Mouse (Mus musculus): ENCODE data around the gene Pcsk5. TPM values are rescaled to one million over a fixed set of nuclear protein-coding genes. Genes with fewer than 3 reads are reported as not detected.

Gene Pcsk5
- polyA plus RNA-seq, 1 experiment, result 32.8 TPM

DNA sequence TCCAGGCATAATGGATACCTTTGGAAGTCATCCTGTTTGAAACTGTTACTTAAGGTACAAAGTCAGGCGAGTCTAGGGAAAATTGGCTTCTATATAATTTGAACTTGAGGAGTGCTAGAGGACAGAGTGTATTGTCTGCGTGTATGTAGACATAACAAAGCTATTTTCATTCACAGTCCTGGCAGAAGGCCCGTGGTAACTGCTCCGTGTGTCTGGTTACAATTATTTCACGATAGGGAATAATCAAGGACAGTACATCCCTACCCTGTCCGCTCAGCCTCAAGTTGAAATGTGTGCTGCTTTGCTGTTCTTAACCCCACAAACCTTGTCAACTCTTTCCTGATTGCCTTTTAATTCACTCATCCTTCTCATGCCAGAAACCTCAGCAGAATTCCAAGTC lies 201.4 kb downstream of the Pcsk5 start:
- Histone ChIP-seq H3K27me3 (ENCODE audit: control insufficient read depth, insufficient read depth, low read length) (no peaks in the 10 kb centered on the region), H3K27ac (ENCODE audit: insufficient read depth, low read depth, low read length) (no peak overlapping the region), H3K36me3 (ENCODE audit: control insufficient read depth, insufficient read depth, low read length) (peaks cover 32% of the 10 kb centered on the region), H3K4me1 (ENCODE audit: control insufficient read depth, insufficient read depth, insufficient read length, low read length) (no peaks in the 10 kb centered on the region), H3K4me3 (ENCODE audit: low read depth, low read length) (no peak overlapping the region)
- WGBS, result 76% methylated on average over 6 of the region's 6 CpGs
- TF ChIP-seq CTCF (IDR thresholded peaks at IDR 0.05; ENCODE audit: extremely low read depth, insufficient read length, insufficient replicate concordance, low read depth, low read length) (no peak), POLR2A (IDR thresholded peaks at IDR 0.05; ENCODE audit: low read depth, low read length) (no peak)

DNA sequence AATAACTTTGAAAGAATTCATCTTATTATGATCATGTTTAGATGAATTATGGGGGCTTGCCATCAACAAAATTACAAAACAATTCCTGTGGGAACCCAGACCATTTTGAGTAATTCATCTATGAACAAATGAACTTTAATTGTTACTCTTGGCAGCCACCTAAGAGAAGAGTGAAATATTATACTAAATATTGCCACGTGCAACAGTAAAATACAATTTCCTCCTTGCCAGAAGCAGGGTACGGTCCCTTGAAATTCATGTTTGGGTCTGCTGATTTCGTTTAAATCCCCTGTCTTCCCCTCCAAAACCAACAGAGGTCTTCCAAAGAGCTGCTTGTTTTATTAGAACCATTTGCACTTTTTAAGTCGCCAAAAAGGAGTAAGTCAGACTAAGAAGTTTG lies 221.8 kb downstream of the Pcsk5 start:
- Histone ChIP-seq H3K27me3 (ENCODE audit: control insufficient read depth, insufficient read depth, low read length) (no peaks in the 10 kb centered on the region), H3K27ac (ENCODE audit: insufficient read depth, low read depth, low read length) (no peak overlapping the region), H3K4me1 (ENCODE audit: control insufficient read depth, insufficient read depth, insufficient read length, low read length) (no peaks in the 10 kb centered on the region), H3K4me3 (ENCODE audit: low read depth, low read length) (no peak overlapping the region), H3K36me3 (ENCODE audit: control insufficient read depth, insufficient read depth, low read length) (peaks cover 15% of the 10 kb centered on the region)
- TF ChIP-seq CTCF (IDR thresholded peaks at IDR 0.05; ENCODE audit: extremely low read depth, insufficient read length, insufficient replicate concordance, low read depth, low read length) (no peak), POLR2A (IDR thresholded peaks at IDR 0.05; ENCODE audit: low read depth, low read length) (no peak)
- 75% methylated on average over 4 of the region's 4 CpGs for WGBS

DNA sequence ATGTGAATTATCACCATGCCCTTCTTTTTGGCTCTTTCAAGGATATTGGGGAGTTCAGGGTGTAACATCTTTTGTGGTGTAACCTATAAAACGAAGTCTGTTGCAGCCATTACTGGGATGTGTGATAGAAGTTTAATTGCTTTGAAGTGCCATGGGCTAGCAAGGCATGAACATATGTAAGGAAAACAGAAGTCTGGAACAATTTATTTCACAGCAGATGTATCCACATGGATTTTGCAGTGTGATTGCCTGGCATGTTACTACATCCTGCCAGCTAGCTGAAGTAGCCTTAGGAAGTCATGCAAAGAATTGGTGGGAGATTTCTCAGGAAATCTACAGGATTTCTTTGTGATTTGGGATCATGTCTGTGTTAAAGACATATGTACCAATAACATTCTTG lies 230.9 kb downstream of the Pcsk5 start:
- peaks cover 10% of the 10 kb centered on the region; the same call in 1 of the 2 replicates for H3K36me3 ChIP-seq (ENCODE audit: control insufficient read depth, insufficient read depth, low read length)
- 79% methylated on average over 1 of the region's 1 CpGs for WGBS
- TF ChIP-seq CTCF (IDR thresholded peaks at IDR 0.05; ENCODE audit: extremely low read depth, insufficient read length, insufficient replicate concordance, low read depth, low read length) (no peak), POLR2A (IDR thresholded peaks at IDR 0.05; ENCODE audit: low read depth, low read length) (no peak)
- no peaks in the 10 kb centered on the region for H3K27me3 ChIP-seq (ENCODE audit: control insufficient read depth, insufficient read depth, low read length)
- no peak overlapping the region for H3K4me3 ChIP-seq (ENCODE audit: low read depth, low read length)
- H3K4me1 ChIP-seq (ENCODE audit: control insufficient read depth, insufficient read depth, insufficient read length, low read length), result no peaks in the 10 kb centered on the region
- H3K27ac ChIP-seq (ENCODE audit: insufficient read depth, low read depth, low read length), result no peak overlapping the region

DNA sequence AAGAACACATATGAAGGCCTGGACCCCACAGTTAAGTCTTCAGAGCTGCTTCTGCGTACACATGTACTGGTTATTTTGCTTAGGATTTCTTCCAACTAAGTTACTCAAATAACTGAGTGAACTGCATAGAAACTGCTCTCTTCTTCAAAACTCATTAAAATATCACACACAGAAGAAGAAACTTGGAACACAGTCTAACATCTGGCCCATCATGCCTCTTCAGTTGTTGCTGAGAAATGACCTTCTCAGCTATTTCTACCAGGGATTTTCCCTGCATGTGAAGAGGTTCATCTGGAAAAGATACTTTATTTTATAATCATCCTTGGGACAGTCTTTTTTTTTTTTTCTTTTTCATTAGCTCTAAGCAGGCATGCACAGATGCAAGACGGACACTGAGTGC lies 231.3 kb downstream of the Pcsk5 start:
- WGBS, result 82% methylated on average over 2 of the region's 2 CpGs
- Histone ChIP-seq H3K27me3 (ENCODE audit: control insufficient read depth, insufficient read depth, low read length) (no peaks in the 10 kb centered on the region), H3K27ac (ENCODE audit: insufficient read depth, low read depth, low read length) (no peak overlapping the region), H3K4me1 (ENCODE audit: control insufficient read depth, insufficient read depth, insufficient read length, low read length) (no peaks in the 10 kb centered on the region), H3K36me3 (ENCODE audit: control insufficient read depth, insufficient read depth, low read length) (peaks cover 10% of the 10 kb centered on the region; the same call in 1 of the 2 replicates), H3K4me3 (ENCODE audit: low read depth, low read length) (no peak overlapping the region)
- TF ChIP-seq CTCF (IDR thresholded peaks at IDR 0.05; ENCODE audit: extremely low read depth, insufficient read length, insufficient replicate concordance, low read depth, low read length), result no peak
- TF ChIP-seq POLR2A (IDR thresholded peaks at IDR 0.05; ENCODE audit: low read depth, low read length), result no peak

DNA sequence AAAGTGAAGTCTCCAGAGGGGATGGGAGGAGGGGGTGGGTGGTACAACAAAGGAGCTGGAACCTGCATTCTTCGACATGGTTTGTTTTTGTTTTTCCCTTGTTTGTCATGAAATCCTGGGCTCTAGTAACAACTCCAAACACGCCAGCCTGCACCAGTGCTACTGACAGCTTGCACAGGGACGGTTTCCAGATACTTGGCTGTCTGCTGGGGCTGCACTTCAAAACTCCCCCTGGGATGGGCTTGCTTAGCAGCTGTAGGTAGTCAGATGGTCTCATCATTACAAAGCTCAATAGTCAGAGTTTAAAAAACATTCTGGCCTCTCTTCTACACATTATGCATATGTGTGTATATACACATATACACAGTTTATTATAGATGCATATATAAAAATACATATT lies 234.1 kb downstream of the Pcsk5 start:
- Histone ChIP-seq H3K27me3 (ENCODE audit: control insufficient read depth, insufficient read depth, low read length) (no peaks in the 10 kb centered on the region), H3K36me3 (ENCODE audit: control insufficient read depth, insufficient read depth, low read length) (peaks cover 6% of the 10 kb centered on the region; the same call in 1 of the 2 replicates), H3K4me3 (ENCODE audit: low read depth, low read length) (no peak overlapping the region), H3K27ac (ENCODE audit: insufficient read depth, low read depth, low read length) (no peak overlapping the region), H3K4me1 (ENCODE audit: control insufficient read depth, insufficient read depth, insufficient read length, low read length) (no peaks in the 10 kb centered on the region)
- TF ChIP-seq CTCF (IDR thresholded peaks at IDR 0.05; ENCODE audit: extremely low read depth, insufficient read length, insufficient replicate concordance, low read depth, low read length) (no peak), POLR2A (IDR thresholded peaks at IDR 0.05; ENCODE audit: low read depth, low read length) (no peak)
- WGBS, result 73% methylated on average over 3 of the region's 3 CpGs

DNA sequence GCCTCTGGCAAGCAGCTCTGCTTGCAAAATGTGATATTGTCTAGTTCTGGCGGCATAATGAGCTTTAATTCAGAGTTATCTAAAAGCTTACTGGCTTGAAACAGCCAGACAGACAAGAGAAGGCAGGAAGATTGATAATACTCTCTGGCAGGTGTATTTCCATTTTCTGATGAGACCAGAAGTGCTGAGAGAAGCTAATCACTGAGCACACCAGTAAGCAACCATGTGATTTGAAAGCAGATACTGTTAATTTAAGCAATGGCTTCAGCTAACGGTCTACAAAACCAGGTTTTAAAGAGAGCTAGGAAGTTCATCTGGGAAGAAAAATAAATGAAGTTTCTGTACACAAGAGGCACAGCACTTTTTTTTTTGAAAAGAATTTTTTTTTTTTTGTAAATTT lies 237.1 kb downstream of the Pcsk5 start:
- Histone ChIP-seq H3K27me3 (ENCODE audit: control insufficient read depth, insufficient read depth, low read length) (no peaks in the 10 kb centered on the region), H3K4me3 (ENCODE audit: low read depth, low read length) (no peak overlapping the region), H3K27ac (ENCODE audit: insufficient read depth, low read depth, low read length) (no peak overlapping the region), H3K36me3 (ENCODE audit: control insufficient read depth, insufficient read depth, low read length) (peaks cover 10% of the 10 kb centered on the region), H3K4me1 (ENCODE audit: control insufficient read depth, insufficient read depth, insufficient read length, low read length) (no peaks in the 10 kb centered on the region)
- no peak for TF ChIP-seq POLR2A (IDR thresholded peaks at IDR 0.05; ENCODE audit: low read depth, low read length)
- no peak for TF ChIP-seq CTCF (IDR thresholded peaks at IDR 0.05; ENCODE audit: extremely low read depth, insufficient read length, insufficient replicate concordance, low read depth, low read length)
- WGBS, result 80% methylated on average over 2 of the region's 2 CpGs

DNA sequence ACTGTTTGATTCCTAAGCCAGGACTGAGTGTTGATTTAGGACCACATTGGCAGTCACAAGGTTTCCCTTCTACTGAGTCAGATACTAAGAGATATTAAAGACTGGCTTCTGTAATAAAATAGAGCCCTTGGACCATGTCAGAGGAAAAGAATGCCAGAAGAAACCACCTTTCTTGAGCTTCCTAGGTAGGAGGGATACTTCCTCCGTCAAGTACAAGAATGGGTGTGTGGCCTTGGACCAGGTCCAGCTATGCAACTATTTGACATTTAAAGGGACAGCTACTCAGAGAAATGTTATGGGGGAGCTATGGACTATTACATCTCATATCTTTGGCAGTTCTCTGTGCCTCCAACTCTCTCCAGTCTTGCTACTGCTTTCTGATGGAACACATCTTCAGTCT lies 244.6 kb downstream of the Pcsk5 start:
- peaks cover 42% of the 10 kb centered on the region for H3K36me3 ChIP-seq (ENCODE audit: control insufficient read depth, insufficient read depth, low read length)
- no peaks in the 10 kb centered on the region for H3K27me3 ChIP-seq (ENCODE audit: control insufficient read depth, insufficient read depth, low read length)
- peaks cover 2% of the 10 kb centered on the region; the same call in 1 of the 2 replicates for H3K4me1 ChIP-seq (ENCODE audit: control insufficient read depth, insufficient read depth, insufficient read length, low read length)
- WGBS, result 7% methylated on average over 1 of the region's 1 CpGs
- H3K4me3 ChIP-seq (ENCODE audit: low read depth, low read length), result no peak overlapping the region
- TF ChIP-seq POLR2A (IDR thresholded peaks at IDR 0.05; ENCODE audit: low read depth, low read length), result no peak
- TF ChIP-seq CTCF (IDR thresholded peaks at IDR 0.05; ENCODE audit: extremely low read depth, insufficient read length, insufficient replicate concordance, low read depth, low read length), result no peak
- no peak overlapping the region for H3K27ac ChIP-seq (ENCODE audit: insufficient read depth, low read depth, low read length)
